Mouse (Mus musculus) E14TG2a.4 (cell line): Measurements from ENCODE around the gene Kcnh7.
A peak's percentile ranks its signal among the peaks of the same experiment; 100 is the strongest.

Source experiments
- H3K27me3 ChIP-seq: 2 replicates; pipeline ENCODE4 v1.6.1; 2014; ENCODE audit warnings: low read length, control low read depth; ENCODE audit not compliant: insufficient read depth
- H3K36me3 ChIP-seq: 2 replicates; pipeline ENCODE4 v1.6.1; 2014; ENCODE audit warnings: low read length, control low read depth; ENCODE audit not compliant: insufficient read depth
- H3K4me1 ChIP-seq: replicated peaks from 2 replicates; pipeline ENCODE4 v1.6.1; 2014; ENCODE audit warnings: low read depth, low read length, control low read depth
- H3K4me3 ChIP-seq: replicated peaks from 2 replicates; pipeline ENCODE4 v1.5.1; 2014; ENCODE audit warnings: mild to moderate bottlenecking, low read length
- H3K9me3 ChIP-seq: 2 replicates; pipeline ENCODE4 v1.6.1; 2014; ENCODE audit warnings: low read length, control low read depth
- CTCF ChIP-seq: conservative IDR thresholded peaks from 2 replicates; pipeline ENCODE4 v1.5.1; 2014; ENCODE audit warnings: low read length
- NANOG ChIP-seq: IDR thresholded peaks from 2 replicates; pipeline ENCODE4 v1.6.1; 2014; ENCODE audit warnings: borderline replicate concordance, low read length, mixed read lengths
- POU5F1 ChIP-seq: IDR thresholded peaks from 2 replicates; pipeline ENCODE4 v1.6.1; 2014; ENCODE audit warnings: low read length, borderline replicate concordance

Kcnh7 gene

GRCm38 (mm10) chr2:63183563-63184545 lies at the start of gene Kcnh7:
Gene Kcnh7 (minus strand): TSS chr2:63184287.
- no peak for TF ChIP-seq POU5F1
- no peak for TF ChIP-seq NANOG
- TF ChIP-seq CTCF = no peak
- peak within 1 kb of the TSS; percentile 73 for H3K4me3 ChIP-seq

GRCm38 (mm10) chr2:63207435-63207834 lies 23.3 kb upstream of the Kcnh7 start:
- Histone ChIP-seq H3K4me1 (no peaks in the 10 kb centered on the region), H3K36me3 (no peaks in the 10 kb centered on the region), H3K27me3 (no peaks in the 10 kb centered on the region), H3K4me3 (no peak overlapping the region), H3K9me3 (no peaks in the 10 kb centered on the region)
- TF ChIP-seq POU5F1 = no peak
- no peak for TF ChIP-seq CTCF
- TF ChIP-seq NANOG = no peak

More at GRCm38 (mm10) chr2:63183563-63184545, at the start of gene Kcnh7:
- no peaks in the 10 kb centered on the region for H3K36me3 ChIP-seq
- peaks cover 20% of the 10 kb centered on the region for H3K4me1 ChIP-seq
- no peaks in the 10 kb centered on the region for H3K9me3 ChIP-seq
- peaks cover 21% of the 10 kb centered on the region for H3K27me3 ChIP-seq

GRCm38 (mm10) chr2:63186014-63186413 lies 1.9 kb upstream of the Kcnh7 start:
- peaks cover 21% of the 10 kb centered on the region for H3K27me3 ChIP-seq
- TF ChIP-seq POU5F1 = no peak
- TF ChIP-seq NANOG = no peak
- TF ChIP-seq CTCF = no peak
- peaks cover 20% of the 10 kb centered on the region for H3K4me1 ChIP-seq
- no peak overlapping the region for H3K4me3 ChIP-seq
- no peaks in the 10 kb centered on the region for H3K36me3 ChIP-seq
- no peaks in the 10 kb centered on the region for H3K9me3 ChIP-seq

- Histone ChIP-seq H3K27me3 (peaks cover 21% of the 10 kb centered on the region), H3K4me1 (peaks cover 20% of the 10 kb centered on the region)
- no peak for TF ChIP-seq NANOG
- TF ChIP-seq CTCF = no peak
- no peak for TF ChIP-seq POU5F1
Observed at GRCm38 (mm10) chr2:63184551-63185430, 704 bp upstream of the Kcnh7 start.

GRCm38 (mm10) chr2:63153701-63154100 lies 30.4 kb downstream of the Kcnh7 start:
- TF ChIP-seq CTCF (no peak), POU5F1 (no peak), NANOG (no peak)
- no peaks in the 10 kb centered on the region for H3K27me3 ChIP-seq
- H3K9me3 ChIP-seq = no peaks in the 10 kb centered on the region
- no peak overlapping the region for H3K4me3 ChIP-seq
- H3K36me3 ChIP-seq = no peaks in the 10 kb centered on the region
- no peaks in the 10 kb centered on the region for H3K4me1 ChIP-seq

More at GRCm38 (mm10) chr2:63184551-63185430, 704 bp upstream of the Kcnh7 start:
- peak overlapping the region; percentile 73 for H3K4me3 ChIP-seq
- no peaks in the 10 kb centered on the region for H3K9me3 ChIP-seq
- no peaks in the 10 kb centered on the region for H3K36me3 ChIP-seq

GRCm38 (mm10) chr2:63127762-63128516 lies 56.1 kb downstream of the Kcnh7 start:
- no peaks in the 10 kb centered on the region for H3K36me3 ChIP-seq
- no peaks in the 10 kb centered on the region for H3K27me3 ChIP-seq
- no peaks in the 10 kb centered on the region for H3K9me3 ChIP-seq
- no peaks in the 10 kb centered on the region for H3K4me1 ChIP-seq
- no peak overlapping the region for H3K4me3 ChIP-seq
- no peak for TF ChIP-seq CTCF
- TF ChIP-seq POU5F1 = no peak
- no peak for TF ChIP-seq NANOG

GRCm38 (mm10) chr2:63120316-63120715 lies 63.8 kb downstream of the Kcnh7 start:
- Histone ChIP-seq H3K36me3 (no peaks in the 10 kb centered on the region), H3K27me3 (no peaks in the 10 kb centered on the region), H3K4me3 (no peak overlapping the region), H3K9me3 (no peaks in the 10 kb centered on the region), H3K4me1 (no peaks in the 10 kb centered on the region)
- TF ChIP-seq CTCF = no peak
- TF ChIP-seq NANOG = no peak
- TF ChIP-seq POU5F1 = no peak
